Mouse (Mus musculus): Measurements from ENCODE around the gene Nrcam. TPM values are rescaled to one million over a fixed set of nuclear protein-coding genes. Genes with fewer than 3 reads are reported as not detected.
"Not testable (repeated sequence)": the region's sequence is repeated elsewhere in the genome, so short reads cannot be mapped to it uniquely, and the experiment has no call there.

The Nrcam gene
- total RNA-seq (2012; rRNA removed) (0.04 and 0.13 TPM in 2 replicates), total RNA-seq (2014; rRNA removed) (0.05 and 0.24 TPM in 2 replicates), polyA plus RNA-seq (2012; ENCODE audit: insufficient read length, low read depth) (0.33 and 0.59 TPM in 2 replicates)

DNA sequence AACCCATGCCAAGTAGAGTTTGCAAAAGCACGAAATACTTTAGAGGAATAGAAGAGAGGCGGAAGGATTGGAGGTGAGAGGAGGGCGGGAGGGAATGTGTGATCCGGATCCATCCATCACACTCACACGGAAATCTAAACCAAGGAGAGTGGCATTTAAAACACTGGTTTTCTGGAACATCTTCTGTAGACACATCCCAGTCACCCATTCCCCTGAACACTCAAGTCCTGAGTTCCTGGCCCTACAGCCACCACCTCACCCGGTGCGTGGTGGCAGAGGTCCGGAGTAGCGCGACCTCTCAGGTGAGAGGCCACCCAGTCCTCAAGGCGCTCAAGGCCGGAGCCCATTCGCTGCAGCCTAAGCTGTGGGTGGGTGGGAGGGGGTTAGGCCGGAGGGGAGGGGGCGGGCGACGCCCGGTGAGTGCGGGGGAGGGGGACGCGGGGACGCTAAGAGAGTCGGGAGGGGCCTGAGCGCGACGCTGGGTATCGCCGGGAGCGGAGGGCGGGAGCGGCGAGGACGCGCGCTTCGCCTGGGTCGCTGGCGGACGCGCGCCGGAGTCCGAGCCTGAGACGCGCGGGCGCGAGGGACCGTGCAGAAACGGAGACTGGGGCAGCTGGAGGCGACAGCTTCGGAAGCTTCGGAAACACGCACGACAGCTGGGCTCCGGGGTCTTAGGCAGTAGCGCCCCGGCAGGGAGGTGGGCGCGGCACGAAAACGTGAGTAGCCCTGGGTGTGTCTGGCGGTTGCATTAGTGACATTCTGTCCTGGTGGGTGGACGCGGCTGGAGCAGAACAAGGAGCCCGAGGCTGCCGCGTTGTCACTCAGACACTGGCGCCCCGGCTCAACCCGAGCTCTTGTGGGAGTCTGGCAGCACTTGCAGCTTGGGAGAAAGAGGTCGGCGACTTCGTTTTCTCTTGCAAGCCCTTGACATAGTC is at the start of gene Nrcam:
Nrcam (plus strand) TSS at position 505 of the 935 bp plus-strand sequence.
- peak within 1 kb of the TSS; percentile 87 for H3K4me2 ChIP-seq (ENCODE audit: insufficient read depth, low read depth, poor library complexity, severe bottlenecking)
- peak within 1 kb of the TSS; percentile 16 to 57 (median 47) for H3K4me3 ChIP-seq (replicated peaks in 1 of 3; ENCODE audit: low read depth in 2 of 3, low read length in 2 of 3, poor library complexity in 1 of 3)
- no peak for DNase-seq (ENCODE audit: extremely low read depth)
- no peaks in the 10 kb centered on the region for H3K36me3 ChIP-seq (replicated peaks in 1 of 2; ENCODE audit: control insufficient read depth in 1 of 2, insufficient read depth in 1 of 2, low read length in 1 of 2)
- TF ChIP-seq GABPA (IDR thresholded peaks at IDR 0.05; ENCODE audit: insufficient replicate concordance, low read depth, low read length) (no peak), POLR2A (IDR thresholded peaks at IDR 0.05; ENCODE audit: low read depth, low read length) (no peak), JUND (conservative IDR thresholded peaks at IDR 0.05; ENCODE audit: low read depth, low read length) (no peak), MAFK (IDR thresholded peaks at IDR 0.05; ENCODE audit: insufficient replicate concordance, low read length) (no peak), BHLHE40 (IDR thresholded peaks at IDR 0.05; ENCODE audit: low read depth, low read length) (no peak), MYC (IDR thresholded peaks at IDR 0.05; ENCODE audit: low read depth, low read length) (no peak), TCF12 (IDR thresholded peaks at IDR 0.05; ENCODE audit: low read depth, low read length) (no peak), MEF2A (IDR thresholded peaks at IDR 0.05; ENCODE audit: borderline replicate concordance, low read depth, low read length) (no peak), SIN3A (IDR thresholded peaks at IDR 0.05; ENCODE audit: low read length) (no peak), ZC3H11A (IDR thresholded peaks at IDR 0.05; ENCODE audit: low read depth, low read length) (no peak), RCOR1 (conservative IDR thresholded peaks at IDR 0.05; ENCODE audit: low read depth, low read length) (no peak)
- no peak within 1 kb of the TSS for H3K27ac ChIP-seq (ENCODE audit: insufficient read depth, low read depth)
- dilution Hi-C loops (cut with MboI; ENCODE audit: extremely low pct_ligation_motif_present, extremely low pct_unique_long_range_greater_than_20kb, low sequenced_read_pairs) (no loop called here), in situ Hi-C loops (cut with MboI; ENCODE audit: low pct_ligation_motif_present, low pct_unique_long_range_greater_than_20kb, low sequenced_read_pairs) (no loop called here)
- H3K4me1 ChIP-seq (ENCODE audit: control insufficient read depth in 1 of 2, insufficient read depth in 2 of 2), result peaks cover 0 to 11% of the 10 kb centered on the region in 2 experiments; a peak in 1 of 4 replicates
- H3K27me3 ChIP-seq (replicated peaks), result peaks cover 21% of the 10 kb centered on the region
- no peaks in the 10 kb centered on the region for H3K79me2 ChIP-seq (replicated peaks; ENCODE audit: control insufficient read depth, extremely low read depth, insufficient read depth, poor library complexity, severe bottlenecking)
- H3K9me3 ChIP-seq (replicated peaks; ENCODE audit: low read length), result no peaks in the 10 kb centered on the region
- H3K9ac ChIP-seq (ENCODE audit: insufficient read depth, low read depth), result no peak within 1 kb of the TSS

GRCm38 (mm10) chr12:44280147-44280546 is 48.5 kb upstream of the Nrcam start:
- DNase-seq (ENCODE audit: extremely low read depth), result peak; percentile 58
- dilution Hi-C loops (cut with MboI; ENCODE audit: extremely low pct_ligation_motif_present, extremely low pct_unique_long_range_greater_than_20kb, low sequenced_read_pairs); H3K9me3 ChIP-seq (replicated peaks; ENCODE audit: low read length); H3K4me3 ChIP-seq (replicated peaks in 1 of 3; ENCODE audit: low read depth in 2 of 3, low read length in 2 of 3, poor library complexity in 1 of 3); H3K9ac ChIP-seq (ENCODE audit: insufficient read depth, low read depth); H3K27me3 ChIP-seq (replicated peaks); H3K36me3 ChIP-seq (replicated peaks in 1 of 2; ENCODE audit: control insufficient read depth in 1 of 2, insufficient read depth in 1 of 2, low read length in 1 of 2); H3K27ac ChIP-seq (ENCODE audit: insufficient read depth, low read depth); in situ Hi-C loops (cut with MboI; ENCODE audit: low pct_ligation_motif_present, low pct_unique_long_range_greater_than_20kb, low sequenced_read_pairs): not testable (repeated sequence)
- TF ChIP-seq ETS1 (conservative IDR thresholded peaks at IDR 0.05; ENCODE audit: low read depth, low read length), result peak; percentile 51; the same call in 1 of the 2 replicates
- peak; percentile 53; the same call in 1 of the 2 replicates for TF ChIP-seq EP300 (IDR thresholded peaks at IDR 0.05; ENCODE audit: low read length)
- peaks cover 25% of the 10 kb centered on the region for H3K79me2 ChIP-seq (replicated peaks; ENCODE audit: control insufficient read depth, extremely low read depth, insufficient read depth, poor library complexity, severe bottlenecking)
- H3K4me2 ChIP-seq (ENCODE audit: insufficient read depth, low read depth, poor library complexity, severe bottlenecking), result peak overlapping the region; percentile 36; the same call in 1 of the 2 replicates
- H3K4me1 ChIP-seq (ENCODE audit: control insufficient read depth in 1 of 2, insufficient read depth in 2 of 2), result peaks cover 14 to 57% of the 10 kb centered on the region in 2 experiments
